17 mouse cellular contexts compared by ENCODE assay signal in genomic region chr7:117563939-117564499, GRCm38 (mm10).
DNase-seq lines count a peak whose midpoint lies in the region; ATAC-seq lines count a peak whose summit lies in the region.
"Had no signal": no experiment of that assay in that cellular context is flagged by ENCODE, and none has a peak within 500 bp of the region (broad histone marks: within the 10 kb centered on the region; RNA-seq: fewer than 3 reads in every experiment).

No protein-coding gene starts in this region.

- no peak for DNase-seq in forebrain, embryonic 10.5 days (ENCODE audit: extremely low spot score, low spot score)
- peak; percentile 65 for DNase-seq in embryo, embryonic 10.5 days (ENCODE audit: low spot score)
- peak; percentile 45 for DNase-seq in hindbrain, embryonic 14.5 days (ENCODE audit: low spot score)
- DNase-seq in midbrain, embryonic 14.5 days, result peak; percentile 82
- no peak for DNase-seq in heart, postnatal 36 days
- DNase-seq: adrenal gland, postnatal 36 days; cerebellum, postnatal 25 days; heart, adult 18-20 months; liver, embryonic 13.5 days; right cerebral cortex, adult 18-20 months; thymus, postnatal 25 days had no signal

- H3K9me3 ChIP-seq in forebrain, embryonic 15.5 days, result no peaks in the 10 kb centered on the region
- no peaks in the 10 kb centered on the region for H3K9me3 ChIP-seq in forebrain, embryonic 10.5 days
- no peaks in the 10 kb centered on the region for H3K9me3 ChIP-seq in hindbrain, embryonic 14.5 days (ENCODE audit: control insufficient read depth, low read length)
- H3K9me3 ChIP-seq in midbrain, embryonic 14.5 days (ENCODE audit: control insufficient read depth, low read length), result no peaks in the 10 kb centered on the region
- H3K9me3 ChIP-seq: heart, embryonic 15.5 days; limb, embryonic 10.5 days; liver, embryonic 13.5 days had no signal

- peaks cover 4% of the 10 kb centered on the region; the same call in 1 of the 2 replicates for H3K4me1 ChIP-seq in forebrain, embryonic 15.5 days
- no peaks in the 10 kb centered on the region for H3K4me1 ChIP-seq in forebrain, embryonic 10.5 days
- H3K4me1 ChIP-seq in hindbrain, embryonic 14.5 days (replicated peaks; ENCODE audit: control insufficient read depth, insufficient read depth, low read length), result 0 out of 2 replicates have a peak, but pooled peaks cover 10% of the 10 kb centered on the region
- H3K4me1 ChIP-seq in midbrain, embryonic 14.5 days (ENCODE audit: control insufficient read depth, insufficient read depth, low read length), result 0 out of 2 replicates have a peak, but pooled peaks cover 3% of the 10 kb centered on the region
- H3K4me1 ChIP-seq: liver, embryonic 13.5 days had no signal

- H3K27ac ChIP-seq in forebrain, embryonic 15.5 days (replicated peaks), result no peak overlapping the region
- H3K27ac ChIP-seq in forebrain, embryonic 10.5 days, result no peak overlapping the region
- H3K27ac ChIP-seq in hindbrain, embryonic 14.5 days, result no peak overlapping the region
- no peak overlapping the region for H3K27ac ChIP-seq in midbrain, embryonic 14.5 days (replicated peaks; ENCODE audit: low read depth, low read length)
- H3K27ac ChIP-seq: heart, embryonic 15.5 days; limb, embryonic 10.5 days; liver, embryonic 13.5 days had no signal

- H3K36me3 ChIP-seq in forebrain, embryonic 15.5 days, result no peaks in the 10 kb centered on the region
- peaks cover 11% of the 10 kb centered on the region; the same call in 1 of the 2 replicates for H3K36me3 ChIP-seq in forebrain, embryonic 10.5 days (replicated peaks)
- H3K36me3 ChIP-seq in hindbrain, embryonic 14.5 days (replicated peaks; ENCODE audit: control insufficient read depth, insufficient read depth), result no peaks in the 10 kb centered on the region
- H3K36me3 ChIP-seq in midbrain, embryonic 14.5 days (ENCODE audit: control insufficient read depth, insufficient read depth, low read length), result no peaks in the 10 kb centered on the region
- H3K36me3 ChIP-seq: heart, embryonic 15.5 days; limb, embryonic 10.5 days; liver, embryonic 13.5 days had no signal

- intact Hi-C loops in heart, postnatal 36 days (cut with DNase I), result no loop called here

- 57% methylated on average over 9 of the region's 9 CpGs for WGBS in forebrain, embryonic 15.5 days
- WGBS in forebrain, embryonic 10.5 days, result 73% methylated on average over 9 of the region's 9 CpGs
- WGBS in hindbrain, embryonic 14.5 days, result 35% methylated on average over 9 of the region's 9 CpGs
- WGBS in midbrain, embryonic 14.5 days, result 20% methylated on average over 9 of the region's 9 CpGs

- no peak overlapping the region for H3K4me3 ChIP-seq in forebrain, embryonic 15.5 days
- no peak overlapping the region for H3K4me3 ChIP-seq in forebrain, embryonic 10.5 days
- H3K4me3 ChIP-seq in hindbrain, embryonic 14.5 days (replicated peaks; ENCODE audit: low read length), result no peak overlapping the region
- no peak overlapping the region for H3K4me3 ChIP-seq in midbrain, embryonic 14.5 days (replicated peaks; ENCODE audit: low read depth, low read length)
- H3K4me3 ChIP-seq: heart, embryonic 15.5 days; limb, embryonic 10.5 days; liver, embryonic 13.5 days had no signal

- no peak overlapping the region for H3K4me2 ChIP-seq in forebrain, embryonic 15.5 days (replicated peaks)
- no peak overlapping the region for H3K4me2 ChIP-seq in hindbrain, embryonic 14.5 days (replicated peaks)
- H3K4me2 ChIP-seq in midbrain, embryonic 14.5 days (ENCODE audit: low read length), result no peak overlapping the region
- H3K4me2 ChIP-seq: heart, embryonic 15.5 days; liver, embryonic 13.5 days had no signal

- no peak overlapping the region for H3K9ac ChIP-seq in forebrain, embryonic 15.5 days (replicated peaks)
- H3K9ac ChIP-seq in hindbrain, embryonic 14.5 days, result no peak overlapping the region
- H3K9ac ChIP-seq in midbrain, embryonic 14.5 days (replicated peaks; ENCODE audit: low read length), result no peak overlapping the region
- H3K9ac ChIP-seq: heart, embryonic 15.5 days; liver, embryonic 13.5 days had no signal

- ATAC-seq in forebrain, embryonic 15.5 days (replicated peaks), result 0 out of 2 replicates have a peak, but pooled peaks have one; percentile 43
- no peak; the same call in 1 of the 2 replicates for ATAC-seq in hindbrain, embryonic 14.5 days (ENCODE audit: low FRiP score)
- peak; percentile 80 for ATAC-seq in midbrain, embryonic 14.5 days (ENCODE audit: low FRiP score, low TSS enrichment)
- ATAC-seq in megakaryocyte, adult 5-6 weeks (ENCODE audit: poor library complexity, severe bottlenecking), result no peak
- ATAC-seq: activated CD4-positive, CD25-positive, alpha-beta regulatory T cell, adult 4 months; lung, postnatal 0 days had no signal

- no peaks in the 10 kb centered on the region for H3K27me3 ChIP-seq in forebrain, embryonic 15.5 days
- H3K27me3 ChIP-seq in forebrain, embryonic 10.5 days (ENCODE audit: poor library complexity, severe bottlenecking), result no peaks in the 10 kb centered on the region
- 0 out of 2 replicates have a peak, but pooled peaks cover 6% of the 10 kb centered on the region for H3K27me3 ChIP-seq in hindbrain, embryonic 14.5 days (ENCODE audit: control insufficient read depth, insufficient read depth, low read length)
- H3K27me3 ChIP-seq in midbrain, embryonic 14.5 days (ENCODE audit: control insufficient read depth, insufficient read depth, low read length), result peaks cover 20% of the 10 kb centered on the region; the same call in 1 of the 2 replicates
- H3K27me3 ChIP-seq: heart, embryonic 15.5 days; liver, embryonic 13.5 days had no signal

Comparison
In these comparisons a context has a peak if more than half of its experiments do, and no peak if none do; other contexts are left out.
1. ATAC-seq: peak in forebrain, embryonic 15.5 days (single experiment) and midbrain, embryonic 14.5 days (single experiment); none in hindbrain, embryonic 14.5 days (single experiment) and megakaryocyte, adult 5-6 weeks (single experiment).
2. DNase-seq: peak in embryo, embryonic 10.5 days (single experiment), hindbrain, embryonic 14.5 days (single experiment) and midbrain, embryonic 14.5 days (single experiment); none in forebrain, embryonic 10.5 days (single experiment) and heart, postnatal 36 days (0 of 2).